Mouse (Mus musculus): ENCODE measurements around the gene Mkks.
"Not testable (repeated sequence)": the region's sequence is repeated elsewhere in the genome, so short reads cannot be mapped to it uniquely, and the experiment has no call there.

Mkks gene
- long read RNA-seq, experiment 1, transcript Mkks-202 (6 exons, 3,178 nt): major isoform, 5 of 12 reads
- long read RNA-seq, experiment 1, partial matches to known transcripts: 5 of 12 reads
- long read RNA-seq, experiment 1, other reads (novel, unspliced or antisense): 2 of 12 reads
- long read RNA-seq, experiment 2, transcript Mkks-202 (6 exons, 3,178 nt): major isoform, 7 of 13 reads
- long read RNA-seq, experiment 2, partial matches to known transcripts: 3 of 13 reads
- long read RNA-seq, experiment 2, other reads (novel, unspliced or antisense): 3 of 13 reads

DNA sequence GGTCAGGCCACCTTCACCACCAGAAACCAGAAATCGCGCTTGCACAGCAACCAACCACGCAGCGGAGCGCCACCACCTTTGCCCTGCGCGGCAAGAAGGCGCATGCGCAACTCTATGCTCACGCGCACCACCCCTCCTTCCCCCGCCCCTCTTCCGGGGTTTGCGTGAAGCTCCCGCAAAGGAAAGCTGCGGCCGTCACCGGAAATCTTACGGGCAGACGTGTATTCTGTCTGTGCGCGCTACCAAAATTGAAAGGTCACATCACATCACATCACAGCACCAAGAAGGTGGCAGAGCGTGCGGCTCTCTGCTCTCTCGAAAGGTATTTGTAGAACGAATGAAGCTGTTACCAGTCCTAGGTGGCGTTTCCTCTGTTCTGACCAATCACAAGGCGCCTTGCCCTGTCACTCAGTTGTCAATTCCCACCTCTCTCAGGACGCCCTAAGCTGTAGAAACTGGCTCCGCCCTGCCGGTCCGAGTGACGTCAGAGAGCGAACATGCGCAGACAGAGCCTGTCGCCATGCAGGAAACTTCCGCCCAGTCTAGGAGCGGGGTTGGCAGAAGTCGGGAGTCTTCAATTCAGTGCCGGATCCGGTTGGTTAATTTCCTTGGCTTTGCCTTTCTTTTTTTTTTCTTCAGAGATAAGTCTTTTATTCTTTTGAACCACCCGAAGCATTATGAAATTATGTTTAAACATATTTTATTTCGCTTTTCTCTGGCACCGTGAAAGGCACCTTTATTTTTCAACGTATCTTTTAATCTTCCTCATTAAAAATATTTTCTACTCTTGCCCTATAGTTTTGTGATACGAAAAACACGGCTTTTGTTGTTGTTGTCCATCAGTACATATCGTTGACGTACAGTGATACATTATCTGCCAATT, at the start of gene Mkks, which contains the start of the genes Slx4ip and AL731706.1:
Mkks (minus strand) TSS at position 322 of the 883 bp plus-strand sequence.
Slx4ip (plus strand) TSS at position 151 of the 883 bp plus-strand sequence.
AL731706.1 (minus strand) TSS at position 322 of the 883 bp plus-strand sequence.
- intact Hi-C loops (cut with DNase I): no loop called here

DNA sequence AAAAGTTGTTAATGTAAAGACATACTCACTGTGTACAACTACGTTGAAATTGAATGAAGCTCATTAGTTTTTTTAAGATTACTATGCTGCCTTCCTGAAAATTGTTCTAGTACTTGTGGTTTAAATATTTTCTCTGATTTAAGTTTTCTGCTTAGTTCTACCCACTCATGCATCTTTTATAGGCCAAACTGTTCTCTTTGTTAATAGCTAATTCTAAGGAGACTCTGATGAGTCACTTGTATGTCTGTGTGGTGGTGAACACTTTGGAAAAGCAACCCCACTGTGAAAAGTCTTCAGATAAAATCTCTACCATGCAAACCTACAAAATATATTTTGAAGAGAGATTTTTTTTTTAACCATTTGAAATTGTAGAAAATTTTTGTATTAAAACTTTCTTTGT, 47.1 kb upstream of the Mkks start:
- intact Hi-C loops (cut with DNase I): no loop called here

- intact Hi-C loops (cut with DNase I): no loop called here
These were observed 45.5 kb upstream of the Mkks start for GRCm38 (mm10) chr2:136936391-136937288.

DNA sequence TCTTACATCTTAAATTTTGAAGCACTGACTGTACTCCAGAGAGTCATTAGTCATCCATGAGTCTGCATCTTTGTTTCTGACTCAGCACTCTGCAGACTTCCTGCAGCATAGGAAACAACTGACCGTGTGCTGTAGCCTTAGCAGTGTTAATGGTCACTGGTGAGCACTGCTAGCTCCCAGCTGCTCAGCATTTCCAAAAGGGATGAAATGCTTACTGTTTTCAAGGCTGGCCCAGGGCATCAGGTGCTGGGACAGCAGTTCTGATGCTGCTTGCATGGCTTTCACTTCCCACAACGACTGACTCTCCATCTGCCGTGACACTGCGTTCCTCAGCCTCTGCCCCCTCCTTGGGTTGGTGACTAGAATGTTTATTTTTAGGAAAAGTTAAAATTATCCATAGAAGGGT, 29.8 kb upstream of the Mkks start:
- intact Hi-C loops (cut with DNase I): no loop called here

- intact Hi-C loops (cut with DNase I): no loop called here
These were observed 29.2 kb upstream of the Mkks start for GRCm38 (mm10) chr2:136920257-136920993.

GRCm38 (mm10) chr2:136919433-136919832, 28.2 kb upstream of the Mkks start:
- intact Hi-C loops (cut with DNase I): loop anchor here (5.0 to 10.0 kb wide), 3 partner anchors 195 to 1025 kb away; partner anchors contain the start of gene Jag1

DNA sequence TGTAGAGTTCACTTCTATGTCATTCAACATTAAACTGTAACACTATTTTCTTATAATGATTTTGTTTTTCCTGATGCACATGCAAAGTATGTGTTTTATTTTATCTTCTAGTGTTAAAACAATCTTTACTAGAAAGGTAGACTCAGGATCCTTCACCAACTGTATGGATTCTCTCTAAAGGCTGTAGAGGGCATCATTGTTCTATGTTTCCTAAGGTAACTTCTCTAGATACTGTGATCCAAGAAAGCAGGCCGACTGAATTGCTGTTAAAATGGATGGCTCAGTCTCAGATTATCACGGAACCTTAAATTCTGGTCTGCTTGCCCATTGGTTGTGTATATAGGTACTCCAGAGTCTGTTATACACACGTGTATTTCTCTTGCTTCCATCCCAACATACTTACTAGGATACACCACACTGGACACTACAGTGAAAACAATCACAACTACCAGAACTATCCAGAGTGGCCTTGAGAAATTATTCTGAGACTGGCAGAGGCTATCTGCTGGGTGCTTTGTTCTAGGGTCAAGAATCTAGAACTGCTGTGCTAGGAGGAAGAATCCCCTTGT, 23.2 kb upstream of the Mkks start:
- intact Hi-C loops (cut with DNase I): loop anchor here (10.0 kb wide), 2 partner anchors 200 to 1030 kb away; partner anchors contain the start of gene Jag1

GRCm38 (mm10) chr2:136913021-136913420, 21.8 kb upstream of the Mkks start:
- intact Hi-C loops (cut with DNase I): loop anchor here (10.0 kb wide), 2 partner anchors 202 to 1032 kb away; partner anchors contain the start of gene Jag1

DNA sequence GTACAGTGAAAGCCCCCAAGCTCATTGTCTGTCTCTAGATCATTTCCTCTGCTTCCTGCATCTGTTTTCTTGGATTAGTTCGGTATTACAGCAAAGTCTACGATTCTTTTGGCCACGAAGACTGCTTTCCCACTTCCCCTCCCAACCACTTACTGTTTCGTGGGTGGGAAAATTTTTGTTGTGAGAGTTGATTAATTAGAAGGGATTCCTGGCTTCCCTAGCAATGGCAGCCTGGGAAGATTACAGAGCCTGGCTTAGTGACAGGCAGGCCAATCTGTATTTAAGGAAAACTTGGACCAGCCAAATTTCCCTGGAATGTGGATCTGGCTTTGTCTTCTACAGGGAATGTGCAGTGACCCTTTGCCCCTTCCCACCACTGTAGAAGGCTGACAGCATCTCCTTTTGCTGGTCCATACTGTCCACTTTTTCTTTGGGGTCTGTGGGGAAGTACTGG, 20.8 kb upstream of the Mkks start:
- intact Hi-C loops (cut with DNase I): loop anchor here (10.0 kb wide), 2 partner anchors 203 to 1033 kb away; partner anchors contain the start of gene Jag1

GRCm38 (mm10) chr2:136909298-136909697, 18.1 kb upstream of the Mkks start:
- intact Hi-C loops (cut with DNase I): no loop called here

GRCm38 (mm10) chr2:136908596-136908995, 17.4 kb upstream of the Mkks start:
- intact Hi-C loops (cut with DNase I): no loop called here

DNA sequence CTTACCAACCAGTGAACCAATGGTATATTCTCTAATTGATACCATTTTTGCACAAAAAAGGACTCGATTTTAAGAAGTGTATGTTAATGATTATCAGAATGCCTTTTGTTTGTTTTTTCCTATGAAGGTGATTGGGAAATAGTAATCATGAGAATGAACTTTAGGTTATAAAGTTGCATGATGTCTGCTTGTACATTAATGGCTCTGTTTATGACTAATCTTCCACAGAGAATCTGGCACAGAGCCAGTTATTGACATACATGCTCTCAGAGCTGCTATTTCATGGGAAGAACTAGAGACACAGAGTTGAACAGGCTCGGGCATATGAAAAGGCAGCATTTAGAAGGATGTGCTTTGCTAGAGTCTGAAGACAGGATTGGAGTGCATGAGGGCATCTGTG, 4.9 kb upstream of the Mkks start:
- intact Hi-C loops (cut with DNase I): no loop called here

GRCm38 (mm10) chr2:136894494-136894893, 3.3 kb upstream of the Mkks start:
- intact Hi-C loops (cut with DNase I): no loop called here

DNA sequence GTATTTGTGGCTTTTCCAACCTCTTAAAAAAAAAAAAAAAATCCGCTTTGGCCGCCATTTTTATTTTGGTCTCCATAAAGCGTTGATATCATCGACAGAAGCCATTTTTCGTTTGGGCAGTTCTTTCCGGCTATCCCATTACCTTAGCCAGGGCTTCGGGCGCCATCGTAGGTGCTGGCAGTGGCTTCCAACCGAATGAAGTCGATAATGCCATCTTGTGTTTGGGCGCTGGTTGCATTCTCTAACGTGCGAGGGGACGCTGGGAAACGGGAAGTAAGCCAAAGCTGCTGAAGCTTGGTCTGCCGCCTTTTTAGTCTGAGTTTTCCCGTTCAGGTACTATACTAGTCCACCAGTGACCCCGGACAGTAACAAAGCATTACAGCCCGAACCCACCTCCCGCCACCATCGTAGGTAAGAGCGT, 772 bp upstream of the Mkks start:
- intact Hi-C loops (cut with DNase I): no loop called here

GRCm38 (mm10) chr2:136890716-136891067, 497 bp downstream of the Mkks start:
- intact Hi-C loops (cut with DNase I): not testable (repeated sequence)

DNA sequence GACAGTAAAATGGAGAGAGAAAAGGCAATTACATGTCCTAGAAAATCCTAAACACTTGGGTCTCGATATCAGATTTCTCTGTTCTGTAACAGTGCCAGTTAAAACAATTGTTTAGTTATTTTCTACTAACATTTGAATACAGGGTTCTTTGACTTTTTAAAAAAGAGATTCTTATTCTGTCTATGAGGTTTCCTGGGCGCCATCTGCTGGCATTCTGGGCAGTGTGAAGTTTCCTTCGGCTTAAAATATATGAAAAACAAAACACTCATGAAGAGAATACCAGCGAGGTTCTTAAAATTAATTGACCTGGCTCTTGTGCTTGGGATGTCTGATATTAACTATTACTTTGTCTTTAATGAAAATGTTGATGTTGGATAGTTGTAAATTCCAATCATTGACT, 4.3 kb downstream of the Mkks start:
- intact Hi-C loops (cut with DNase I): loop anchor here (5.0 kb wide), 1 partner anchor 400 kb away; no protein-coding TSS in a partner anchor

DNA sequence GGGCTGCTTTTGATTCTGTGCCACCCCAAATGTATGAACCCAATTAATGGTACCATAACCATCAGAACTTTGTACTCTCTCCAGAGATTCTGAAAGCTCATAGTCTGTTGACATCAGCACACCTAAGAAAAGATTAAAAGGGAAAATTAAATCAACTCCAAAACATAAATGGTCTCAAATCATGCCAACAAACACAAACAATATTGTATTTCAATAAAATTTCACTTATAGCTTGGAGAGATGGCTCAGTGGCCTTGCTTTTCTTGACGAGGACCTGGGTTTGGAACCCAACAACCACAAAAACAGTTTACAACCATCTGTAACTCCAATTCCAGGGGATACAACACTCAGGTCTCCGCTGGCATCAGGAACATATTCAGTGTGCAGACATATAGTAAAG, 5.6 kb downstream of the Mkks start, which contains the start of gene AL731706.2:
AL731706.2 (minus strand) TSS at position 101 of the 400 bp plus-strand sequence.
- intact Hi-C loops (cut with DNase I): loop anchor here (5.0 kb wide), 1 partner anchor 398 kb away; no protein-coding TSS in a partner anchor

DNA sequence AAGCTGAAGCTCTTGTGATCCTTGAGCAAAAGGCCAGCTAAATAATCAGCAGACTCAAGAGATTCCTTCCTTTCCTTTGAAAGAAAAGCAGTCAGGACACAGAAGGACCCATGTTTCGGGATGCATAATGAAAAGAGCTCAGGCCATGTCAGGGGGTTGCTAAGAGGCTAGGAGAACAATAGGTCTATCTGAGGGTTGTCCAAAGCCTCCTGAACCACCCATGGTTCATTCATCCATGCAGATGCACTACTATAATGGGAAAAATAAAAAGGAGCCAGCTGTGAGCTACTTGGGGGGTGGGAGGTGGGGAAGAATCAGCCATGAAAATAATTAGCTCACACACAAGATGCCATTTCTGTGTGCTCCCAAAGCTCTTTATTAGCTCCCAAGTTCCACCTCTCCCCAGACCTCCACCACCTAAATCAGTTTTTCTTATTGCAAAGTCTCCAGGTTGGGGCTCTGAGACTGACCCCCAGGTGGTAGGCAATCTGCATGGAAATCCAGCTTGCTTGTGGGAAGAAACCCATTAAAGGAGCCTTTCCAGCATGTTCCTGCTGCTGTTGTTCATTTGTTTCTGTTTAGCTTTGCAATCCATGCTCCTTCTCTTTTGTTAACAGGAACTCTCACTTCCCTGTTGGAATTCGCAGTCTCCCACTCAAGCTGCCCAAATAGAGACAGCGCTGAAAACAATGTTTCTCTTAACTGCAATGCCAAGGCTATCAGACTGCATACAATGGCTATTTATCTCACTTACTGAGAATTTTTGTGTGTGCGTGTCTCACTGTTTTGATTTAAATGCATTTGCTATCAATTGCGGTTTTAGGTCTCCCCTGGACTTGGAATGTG, 36.4 kb downstream of the Mkks start:
- intact Hi-C loops (cut with DNase I): no loop called here

DNA sequence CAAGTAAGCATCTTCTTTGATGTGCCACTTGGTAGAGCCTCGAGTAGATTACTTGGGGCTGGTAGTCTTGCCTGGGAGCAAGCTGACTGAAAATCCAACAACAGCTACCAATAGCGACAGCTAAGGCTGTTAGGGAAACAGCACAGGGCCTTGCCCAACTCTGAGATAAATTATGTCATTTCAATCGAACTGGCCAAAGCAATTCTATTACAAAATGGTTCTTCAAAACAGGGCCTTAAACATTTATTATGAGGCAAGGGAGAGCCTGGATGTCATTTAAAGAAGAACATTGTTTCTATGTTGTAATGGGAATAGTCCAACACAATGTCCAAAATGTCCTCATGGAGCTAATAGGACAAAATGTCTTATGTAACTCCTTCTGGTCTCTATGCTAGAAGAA, 40.8 kb downstream of the Mkks start:
- intact Hi-C loops (cut with DNase I): no loop called here
